Mouse (Mus musculus): Measurements from ENCODE around the gene Bub1. TPM values are rescaled to one million over a fixed set of nuclear protein-coding genes. Genes with fewer than 3 reads are reported as not detected.

The Bub1 gene
- total RNA-seq (2018; cell fraction: chromatin; rRNA removed) = 10 to 100 TPM in 2 of 26 experiments, 1 to 10 TPM in 22, under 1 TPM in 2; 0.36 to 20.9 (median 3.7) TPM
- total RNA-seq (2018; cell fraction: cytosol; rRNA removed) = 1 to 10 TPM in 25 of 26 experiments, under 1 TPM in 1; 1.00 to 4.9 (median 2.0) TPM
- total RNA-seq (2018; cell fraction: nucleus; rRNA removed) = 10 to 100 TPM in 1 of 26 experiments, 1 to 10 TPM in 22, under 1 TPM in 3; 0.55 to 20.8 (median 2.8) TPM
- polyA plus RNA-seq (2018) = 1.3 to 6.5 TPM (median 4.5 TPM) in 3 replicates

DNA sequence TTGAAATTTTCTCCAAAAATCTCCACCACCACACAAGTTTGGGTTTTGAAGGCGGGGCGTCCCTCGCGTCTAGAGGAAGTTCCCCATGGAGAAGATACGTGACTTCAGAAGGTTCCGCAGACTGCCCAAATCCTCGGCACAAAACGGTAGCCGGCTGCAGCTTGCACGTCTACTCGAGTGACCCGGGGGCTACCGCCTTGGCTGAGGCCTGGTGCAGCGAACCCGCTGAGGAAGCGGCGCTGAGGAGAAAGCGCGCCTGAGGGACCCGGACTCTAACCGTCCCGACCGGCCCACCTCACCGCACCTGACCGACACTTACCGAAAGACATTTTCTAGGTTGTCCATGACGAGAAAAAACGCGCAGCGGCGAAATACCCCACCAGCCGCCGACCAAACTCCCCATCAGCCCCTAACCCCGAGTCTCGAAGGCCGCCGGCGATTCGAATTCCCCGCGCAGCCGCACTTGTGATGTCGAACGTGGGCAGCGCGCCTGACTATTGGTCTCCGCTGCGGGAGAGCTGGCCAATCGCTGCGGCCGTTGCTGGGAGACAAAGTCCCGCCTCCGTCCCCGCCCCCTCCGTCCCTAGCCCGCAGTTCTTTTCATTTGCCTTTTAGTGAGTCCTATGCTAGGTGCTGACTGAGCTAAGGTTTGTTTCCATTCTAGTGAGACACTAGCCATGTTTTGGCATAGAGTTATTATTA lies at the start of gene Bub1:
TSS of gene Bub1 (minus strand) at position 465 of the 702 bp plus-strand sequence.
- WGBS (ENCODE audit: missing documents) = under 1% methylated on average over 56 of the region's 56 CpGs
- Histone ChIP-seq H3K4me3 (ENCODE audit: inconsistent target) (peak within 1 kb of the TSS; percentile 65), H3K36me3 (ENCODE audit: inconsistent target) (no peaks in the 10 kb centered on the region), H3K79me2 (ENCODE audit: inconsistent target) (peaks cover 33% of the 10 kb centered on the region), H3K27ac (peak within 1 kb of the TSS; percentile 52)

DNA sequence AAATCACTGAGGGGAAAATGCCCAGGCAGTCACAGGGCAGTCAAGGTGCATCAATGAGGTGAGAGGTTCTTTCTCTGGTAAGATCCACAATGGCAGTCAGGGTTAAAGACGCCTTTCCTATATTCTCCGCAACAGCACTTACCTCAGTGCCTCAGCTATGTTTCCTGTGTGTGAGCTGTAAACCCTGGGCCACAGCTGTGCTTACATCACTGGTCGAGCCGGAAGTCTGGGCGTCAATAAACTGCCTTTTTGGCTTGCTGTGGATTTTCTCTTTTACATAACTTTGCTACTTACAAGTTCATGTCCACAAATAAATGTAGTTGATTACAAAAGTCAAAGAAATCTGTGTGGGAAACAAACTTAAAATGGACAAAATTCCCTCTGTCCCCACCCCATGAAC lies 49.4 kb upstream of the Bub1 start:
- no peak overlapping the region for H3K4me3 ChIP-seq (ENCODE audit: inconsistent target)
- no peaks in the 10 kb centered on the region for H3K36me3 ChIP-seq (ENCODE audit: inconsistent target)
- no peak overlapping the region for H3K27ac ChIP-seq
- no peaks in the 10 kb centered on the region for H3K79me2 ChIP-seq (ENCODE audit: inconsistent target)
- WGBS (ENCODE audit: missing documents) = 27% methylated on average over 5 of the region's 5 CpGs

DNA sequence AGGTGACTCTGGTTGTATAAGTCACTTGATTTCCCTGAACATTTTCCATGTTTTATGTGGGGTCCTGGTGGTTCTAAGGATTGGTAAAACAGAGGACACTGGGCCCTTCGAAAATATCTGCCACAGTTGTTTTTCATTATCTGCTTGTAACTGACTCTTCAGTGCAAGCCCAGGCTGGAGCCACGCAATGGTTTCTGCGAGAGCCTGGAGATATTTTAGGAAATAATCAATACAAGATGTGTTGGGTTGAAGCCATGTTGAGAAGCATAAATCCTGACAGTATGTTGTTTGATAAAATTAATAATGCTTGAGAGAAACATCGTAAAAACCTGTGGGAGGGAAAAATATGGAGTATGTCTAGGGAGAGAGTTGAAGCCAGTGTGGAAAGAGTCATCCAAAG lies 32.7 kb upstream of the Bub1 start:
- Histone ChIP-seq H3K27ac (no peak overlapping the region), H3K4me3 (ENCODE audit: inconsistent target) (no peak overlapping the region), H3K36me3 (ENCODE audit: inconsistent target) (no peaks in the 10 kb centered on the region), H3K79me2 (ENCODE audit: inconsistent target) (no peaks in the 10 kb centered on the region)
- 94% methylated on average over 4 of the region's 4 CpGs for WGBS (ENCODE audit: missing documents)

DNA sequence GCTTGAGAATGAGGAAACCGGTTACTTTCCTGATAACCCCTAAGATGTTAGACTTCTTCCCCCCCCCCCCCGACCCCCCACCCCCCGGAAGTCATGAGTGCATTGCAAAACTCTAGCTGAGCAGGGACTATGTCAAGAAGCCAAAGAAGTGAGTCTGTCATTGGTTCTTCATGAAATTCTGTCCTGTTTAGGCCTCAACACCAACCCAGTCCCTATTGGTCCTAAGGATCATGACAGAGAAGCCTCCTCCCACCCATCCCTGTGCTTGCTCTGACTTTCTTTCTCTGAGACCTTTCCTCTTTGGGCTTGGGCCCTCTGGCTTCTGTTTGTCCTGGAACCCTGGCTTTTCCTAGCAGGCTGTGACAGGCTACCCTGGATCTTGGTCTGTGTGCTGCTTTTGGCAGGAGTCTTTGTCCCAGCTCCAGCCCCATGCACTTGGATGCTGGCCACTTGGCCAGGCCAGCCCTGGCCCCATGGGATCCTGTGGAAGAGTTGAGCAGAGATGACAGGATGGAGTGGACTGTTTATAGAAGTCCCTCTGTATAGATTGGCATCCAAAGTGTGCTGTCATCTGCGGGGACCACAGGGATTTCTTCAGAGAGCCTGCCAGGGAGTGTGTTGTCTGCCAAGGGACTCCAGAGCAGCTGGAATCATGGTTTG lies 22.8 kb upstream of the Bub1 start:
- Histone ChIP-seq H3K36me3 (ENCODE audit: inconsistent target) (no peaks in the 10 kb centered on the region), H3K79me2 (ENCODE audit: inconsistent target) (no peaks in the 10 kb centered on the region), H3K27ac (no peak overlapping the region), H3K4me3 (ENCODE audit: inconsistent target) (no peak overlapping the region)
- 35% methylated on average over 4 of the region's 4 CpGs for WGBS (ENCODE audit: missing documents)

- Histone ChIP-seq H3K4me3 (ENCODE audit: inconsistent target) (no peak overlapping the region), H3K79me2 (ENCODE audit: inconsistent target) (no peaks in the 10 kb centered on the region), H3K36me3 (ENCODE audit: inconsistent target) (no peaks in the 10 kb centered on the region), H3K27ac (no peak overlapping the region)
- 96% methylated on average over 2 of the region's 2 CpGs for WGBS (ENCODE audit: missing documents)
Measured at GRCm38 (mm10) chr2:127850371-127850770, 18.7 kb upstream of the Bub1 start.

DNA sequence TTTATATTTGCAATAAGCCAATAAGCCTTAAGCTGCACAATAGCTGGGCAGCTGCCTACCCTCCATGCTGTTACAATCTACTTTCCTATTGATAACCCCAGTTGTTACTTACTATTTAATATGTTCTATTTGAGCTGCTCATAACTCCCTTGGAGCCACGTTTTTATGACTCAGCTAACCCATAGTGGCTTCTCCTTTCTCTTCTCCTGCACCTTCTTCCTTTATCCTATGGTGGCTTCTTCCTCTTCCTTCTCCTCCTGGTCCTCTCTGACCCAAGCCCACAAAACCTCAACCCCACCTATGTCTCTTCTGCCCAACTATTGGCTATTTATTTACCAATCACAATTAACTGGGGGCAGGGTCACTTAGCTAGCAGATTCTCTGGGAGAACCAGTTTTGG lies 14.9 kb upstream of the Bub1 start:
- 0% methylated on average over 1 of the region's 1 CpGs for WGBS (ENCODE audit: missing documents)
- Histone ChIP-seq H3K79me2 (ENCODE audit: inconsistent target) (no peaks in the 10 kb centered on the region), H3K36me3 (ENCODE audit: inconsistent target) (no peaks in the 10 kb centered on the region), H3K4me3 (ENCODE audit: inconsistent target) (no peak overlapping the region), H3K27ac (no peak overlapping the region)

GRCm38 (mm10) chr2:127846008-127846407 lies 14.3 kb upstream of the Bub1 start:
- Histone ChIP-seq H3K4me3 (ENCODE audit: inconsistent target) (no peak overlapping the region), H3K79me2 (ENCODE audit: inconsistent target) (no peaks in the 10 kb centered on the region), H3K27ac (no peak overlapping the region), H3K36me3 (ENCODE audit: inconsistent target) (no peaks in the 10 kb centered on the region)

- H3K4me3 ChIP-seq (ENCODE audit: inconsistent target) = no peak overlapping the region
- no peak overlapping the region for H3K27ac ChIP-seq
- 33% methylated on average over 7 of the region's 7 CpGs for WGBS (ENCODE audit: missing documents)
- no peaks in the 10 kb centered on the region for H3K79me2 ChIP-seq (ENCODE audit: inconsistent target)
- H3K36me3 ChIP-seq (ENCODE audit: inconsistent target) = no peaks in the 10 kb centered on the region
Measured at GRCm38 (mm10) chr2:127845346-127845982, 13.8 kb upstream of the Bub1 start.

DNA sequence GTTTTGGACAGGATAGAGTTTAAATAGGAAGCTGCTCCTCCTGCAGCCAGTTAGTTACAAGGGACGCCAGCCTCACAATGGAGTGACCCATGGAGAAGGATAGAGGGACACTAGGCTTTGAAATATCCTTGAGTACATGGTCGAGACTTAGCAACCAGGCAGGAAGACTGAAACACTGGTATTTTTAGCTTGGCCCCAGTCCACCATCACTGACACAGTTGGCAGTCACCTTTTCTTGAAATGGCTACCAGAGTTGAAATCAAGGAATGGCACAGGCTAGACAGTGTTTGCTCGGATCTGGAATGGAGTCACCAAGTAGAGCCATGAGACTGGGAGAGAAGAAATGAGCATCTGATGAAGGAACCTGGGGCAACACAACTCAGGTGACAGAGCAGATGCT lies 10.8 kb upstream of the Bub1 start:
- Histone ChIP-seq H3K79me2 (ENCODE audit: inconsistent target) (no peaks in the 10 kb centered on the region), H3K36me3 (ENCODE audit: inconsistent target) (no peaks in the 10 kb centered on the region), H3K27ac (no peak overlapping the region), H3K4me3 (ENCODE audit: inconsistent target) (no peak overlapping the region)
- 88% methylated on average over 3 of the region's 3 CpGs for WGBS (ENCODE audit: missing documents)

DNA sequence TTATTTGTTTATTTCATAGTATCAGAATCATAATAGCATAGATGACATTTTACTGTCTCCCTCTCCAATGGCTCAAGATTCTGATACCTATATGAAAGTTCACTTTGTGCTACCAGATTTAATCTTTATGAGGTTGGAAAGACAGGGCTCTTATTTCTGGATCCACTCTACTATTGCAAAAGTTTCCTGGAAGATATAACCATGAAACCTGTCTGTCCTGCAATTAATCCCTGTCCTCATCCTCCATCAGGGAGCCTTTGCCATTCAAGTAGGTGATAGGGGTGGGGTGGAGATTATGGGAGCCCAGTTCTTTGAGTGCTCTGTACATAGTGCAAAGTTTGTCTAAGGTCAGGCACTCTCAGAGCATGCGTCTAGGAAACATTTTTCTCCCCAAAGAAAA lies 9.7 kb upstream of the Bub1 start:
- H3K27ac ChIP-seq = no peak overlapping the region
- H3K4me3 ChIP-seq (ENCODE audit: inconsistent target) = no peak overlapping the region
- H3K79me2 ChIP-seq (ENCODE audit: inconsistent target) = no peaks in the 10 kb centered on the region
- no peaks in the 10 kb centered on the region for H3K36me3 ChIP-seq (ENCODE audit: inconsistent target)
- 100% methylated on average over 1 of the region's 1 CpGs for WGBS (ENCODE audit: missing documents)

DNA sequence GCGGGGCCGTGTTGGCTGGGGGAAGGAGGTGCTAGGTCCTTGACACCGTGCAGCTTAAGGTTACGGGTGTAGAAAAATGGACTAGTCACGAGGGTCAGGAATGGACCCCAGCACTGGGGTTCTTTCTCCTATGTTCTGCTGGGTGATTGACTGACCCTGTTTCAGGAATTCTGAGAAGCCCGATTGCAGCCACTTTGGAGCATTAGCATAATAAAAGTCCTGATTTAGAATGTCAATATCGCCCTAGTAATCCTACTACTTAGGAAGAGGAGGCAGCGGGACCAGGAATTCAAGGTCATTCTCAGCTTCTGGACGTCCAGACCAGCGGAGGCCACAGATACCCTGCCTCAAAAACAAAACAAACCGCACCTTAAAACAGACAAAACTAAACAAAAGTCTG lies 7.8 kb upstream of the Bub1 start:
- Histone ChIP-seq H3K79me2 (ENCODE audit: inconsistent target) (no peaks in the 10 kb centered on the region), H3K4me3 (ENCODE audit: inconsistent target) (no peak overlapping the region), H3K27ac (no peak overlapping the region), H3K36me3 (ENCODE audit: inconsistent target) (no peaks in the 10 kb centered on the region)
- 41% methylated on average over 11 of the region's 11 CpGs for WGBS (ENCODE audit: missing documents)

- H3K27ac ChIP-seq = no peak within 1 kb of the TSS
- H3K36me3 ChIP-seq (ENCODE audit: inconsistent target) = no peaks in the 10 kb centered on the region
- whole genome bisulfite sequencing (ENCODE audit: missing documents) = 71% methylated on average over 7 of the region's 7 CpGs
- no peaks in the 10 kb centered on the region for H3K79me2 ChIP-seq (ENCODE audit: inconsistent target)
- H3K4me3 ChIP-seq (ENCODE audit: inconsistent target) = no peak within 1 kb of the TSS
Measured at GRCm38 (mm10) chr2:127838576-127838975, 6.9 kb upstream of the Bub1 start, which contains the start of gene Acoxl. Acoxl (plus strand) TSS chr2:127838876.

DNA sequence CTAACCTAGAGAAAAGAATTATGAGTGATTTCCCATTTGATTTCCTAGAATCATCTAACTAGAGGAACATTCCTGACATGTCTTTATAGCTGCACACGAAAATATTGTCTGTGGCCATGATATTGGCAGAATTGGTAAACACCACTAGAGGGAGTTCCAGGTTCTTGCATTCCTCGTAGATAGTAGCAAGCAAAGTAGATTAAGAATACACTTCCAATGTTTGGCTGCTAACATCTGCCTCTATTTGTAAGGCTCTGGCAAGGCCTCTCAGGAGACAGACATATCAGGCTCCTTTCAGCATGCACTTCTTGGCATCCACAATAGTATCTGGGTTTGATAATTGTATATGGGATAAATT lies 1.1 kb upstream of the Bub1 start:
- Histone ChIP-seq H3K27ac (peak overlapping the region; percentile 37; the same call in 1 of the 2 replicates), H3K4me3 (ENCODE audit: inconsistent target) (no peak overlapping the region)
- 0% methylated on average over 2 of the region's 2 CpGs for WGBS (ENCODE audit: missing documents)

GRCm38 (mm10) chr2:127832103-127832832 lies 603 bp upstream of the Bub1 start:
- 8% methylated on average over 11 of the region's 11 CpGs for WGBS (ENCODE audit: missing documents)
- H3K4me3 ChIP-seq (ENCODE audit: inconsistent target) = peak overlapping the region; percentile 65

More for the DNA sequence above, 1.1 kb upstream of the Bub1 start:
- H3K36me3 ChIP-seq (ENCODE audit: inconsistent target) = no peaks in the 10 kb centered on the region
- H3K79me2 ChIP-seq (ENCODE audit: inconsistent target) = peaks cover 33% of the 10 kb centered on the region

More at GRCm38 (mm10) chr2:127832103-127832832, 603 bp upstream of the Bub1 start:
- H3K27ac ChIP-seq = peak overlapping the region; percentile 37
- H3K79me2 ChIP-seq (ENCODE audit: inconsistent target) = peaks cover 33% of the 10 kb centered on the region
- no peaks in the 10 kb centered on the region for H3K36me3 ChIP-seq (ENCODE audit: inconsistent target)
